Mouse (Mus musculus) ES-Bruce4 (cell line): ENCODE measurements at regions not wholly inside any gene's neighbourhood (a gene's known extent, or its start where the extent isn't known, plus 50 kb on each side); places are given as distances from the start of the nearest gene placed in this dataset.

ENCODE experiments used
- H3K27ac ChIP-seq: 2 replicates; pipeline ENCODE4 v1.5.1; 2012; ENCODE audit warnings: low read length, inconsistent platforms; ENCODE audit not compliant: insufficient read depth
- H3K27me3 ChIP-seq: 2 replicates; pipeline ENCODE4 v1.6.1; 2012; ENCODE audit warnings: mild to moderate bottlenecking, low read length, inconsistent platforms; ENCODE audit not compliant: control insufficient read depth, poor library complexity, insufficient read depth, severe bottlenecking
- H3K36me3 ChIP-seq: 2 replicates; pipeline ENCODE4 v1.6.1; 2012; ENCODE audit warnings: inconsistent platforms, mild to moderate bottlenecking, low read length, moderate library complexity; ENCODE audit not compliant: control insufficient read depth, poor library complexity, insufficient read depth, severe bottlenecking
- H3K4me1 ChIP-seq: one replicate; pipeline ENCODE4 v1.8.1; 2011; ENCODE audit warnings: low read length; ENCODE audit not compliant: control insufficient read depth, insufficient read depth
- H3K4me3 ChIP-seq: 2 replicates; pipeline ENCODE4 v1.5.1; 2011; ENCODE audit warnings: low read depth, mild to moderate bottlenecking, low read length
- H3K9ac ChIP-seq: 2 replicates; pipeline ENCODE4 v1.6.1; 2012; ENCODE audit warnings: low read depth, mild to moderate bottlenecking, inconsistent platforms; ENCODE audit not compliant: poor library complexity, severe bottlenecking
- H3K9me3 ChIP-seq: replicated peaks from 2 replicates; pipeline ENCODE4 v1.6.1; 2012; ENCODE audit warnings: mild to moderate bottlenecking, low read length, inconsistent platforms; ENCODE audit not compliant: control insufficient read depth, poor library complexity, insufficient read depth, severe bottlenecking
- CTCF ChIP-seq: IDR thresholded peaks from one replicate; pipeline ENCODE4 v1.8.1; 2011; ENCODE audit warnings: low read depth, low read length
- EP300 ChIP-seq: IDR thresholded peaks from 2 replicates; pipeline ENCODE4 v1.6.1; 2011; ENCODE audit warnings: low read depth, low read length; ENCODE audit not compliant: insufficient read depth
- POLR2A ChIP-seq: IDR thresholded peaks from one replicate; pipeline ENCODE4 v1.8.1; 2011; ENCODE audit warnings: low read length; ENCODE audit not compliant: insufficient read depth

GRCm38 (mm10) chr8:91876161-91876560 lies 74.3 kb upstream of the Irx3 start:
- no peaks in the 10 kb centered on the region for H3K9me3 ChIP-seq
- H3K9ac ChIP-seq, result no peak overlapping the region
- no peak for TF ChIP-seq POLR2A
- TF ChIP-seq EP300, result no peak
- no peak for TF ChIP-seq CTCF
- H3K27me3 ChIP-seq, result 0 out of 2 replicates have a peak, but pooled peaks cover 2% of the 10 kb centered on the region
- no peak overlapping the region for H3K4me3 ChIP-seq
- H3K4me1 ChIP-seq, result no peaks in the 10 kb centered on the region
- no peaks in the 10 kb centered on the region for H3K36me3 ChIP-seq
- no peak overlapping the region for H3K27ac ChIP-seq

DNA sequence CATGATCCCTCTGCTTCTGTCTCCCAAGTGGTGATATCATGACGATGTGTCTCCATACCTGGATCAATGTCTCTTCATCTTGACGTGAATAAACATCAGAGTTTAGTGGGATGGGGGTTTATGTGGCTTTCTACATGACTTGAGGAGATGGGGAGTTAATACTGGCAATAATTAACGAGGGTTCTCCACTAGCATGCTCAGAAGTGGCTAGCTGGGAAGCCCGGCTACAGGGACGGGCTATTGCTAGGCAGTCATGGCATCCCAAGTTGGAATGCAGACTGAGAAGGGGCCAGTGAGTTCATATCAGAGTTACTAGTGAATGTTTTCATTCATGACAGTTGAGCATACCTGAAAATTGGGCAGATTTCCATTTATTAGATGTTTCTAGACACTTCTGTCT lies 71.4 kb upstream of the Irx3 start:
- H3K9me3 ChIP-seq, result no peaks in the 10 kb centered on the region
- H3K4me1 ChIP-seq, result no peaks in the 10 kb centered on the region
- no peaks in the 10 kb centered on the region for H3K36me3 ChIP-seq
- H3K27ac ChIP-seq, result no peak overlapping the region
- H3K4me3 ChIP-seq, result no peak overlapping the region
- no peak overlapping the region for H3K9ac ChIP-seq
- TF ChIP-seq CTCF, result no peak
- no peak for TF ChIP-seq POLR2A
- no peak for TF ChIP-seq EP300
- 0 out of 2 replicates have a peak, but pooled peaks cover 2% of the 10 kb centered on the region for H3K27me3 ChIP-seq

- H3K27me3 ChIP-seq, result 0 out of 2 replicates have a peak, but pooled peaks cover 2% of the 10 kb centered on the region
- H3K9ac ChIP-seq, result peak overlapping the region; percentile 13; the same call in 1 of the 2 replicates
Observed at GRCm38 (mm10) chr8:91872278-91873115, 70.6 kb upstream of the Irx3 start.

DNA sequence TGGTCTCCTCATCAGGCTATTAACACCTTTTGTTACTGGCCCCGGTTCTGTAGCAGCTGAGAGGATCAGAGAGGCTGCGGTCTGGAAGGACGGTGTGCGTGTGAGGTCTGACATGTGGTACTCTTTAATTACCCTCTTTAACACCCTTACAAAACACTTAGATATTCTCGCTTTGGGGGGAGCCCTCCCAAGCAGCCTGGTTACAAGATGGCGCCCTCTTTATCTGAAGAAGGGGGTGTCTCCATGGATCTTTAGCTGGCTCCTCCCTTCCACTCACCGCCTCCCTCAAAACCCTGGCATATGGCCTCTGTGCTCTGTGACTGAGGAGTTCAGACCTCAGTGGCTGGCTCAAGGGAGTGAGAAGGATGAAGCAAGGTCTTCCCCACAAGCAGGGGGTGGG lies 65.2 kb upstream of the Irx3 start:
- H3K9ac ChIP-seq, result no peak overlapping the region
- no peak overlapping the region for H3K27ac ChIP-seq
- H3K9me3 ChIP-seq, result no peaks in the 10 kb centered on the region
- H3K36me3 ChIP-seq, result no peaks in the 10 kb centered on the region
- H3K4me3 ChIP-seq, result no peak overlapping the region
- H3K4me1 ChIP-seq, result peaks cover 4% of the 10 kb centered on the region
- no peak for TF ChIP-seq CTCF
- no peaks in the 10 kb centered on the region for H3K27me3 ChIP-seq

More at GRCm38 (mm10) chr8:91872278-91873115, 70.6 kb upstream of the Irx3 start:
- TF ChIP-seq POLR2A, result no peak
- no peak for TF ChIP-seq EP300
- TF ChIP-seq CTCF, result no peak
- H3K27ac ChIP-seq, result no peak overlapping the region
- no peak overlapping the region; the same call in 1 of the 2 replicates for H3K4me3 ChIP-seq
- no peaks in the 10 kb centered on the region for H3K4me1 ChIP-seq
- no peaks in the 10 kb centered on the region for H3K9me3 ChIP-seq
- H3K36me3 ChIP-seq, result no peaks in the 10 kb centered on the region

GRCm38 (mm10) chr8:91866076-91866475 lies 64.2 kb upstream of the Irx3 start:
- no peaks in the 10 kb centered on the region for H3K27me3 ChIP-seq

GRCm38 (mm10) chr8:91865361-91865760 lies 63.5 kb upstream of the Irx3 start:
- Histone ChIP-seq H3K27me3 (no peaks in the 10 kb centered on the region), H3K36me3 (no peaks in the 10 kb centered on the region), H3K27ac (no peak overlapping the region), H3K4me1 (peaks cover 4% of the 10 kb centered on the region), H3K9ac (no peak overlapping the region), H3K4me3 (no peak overlapping the region), H3K9me3 (no peaks in the 10 kb centered on the region)
- TF ChIP-seq CTCF, result no peak
- TF ChIP-seq POLR2A, result no peak
- TF ChIP-seq EP300, result no peak

More at GRCm38 (mm10) chr8:91866076-91866475, 64.2 kb upstream of the Irx3 start:
- H3K4me1 ChIP-seq, result peaks cover 4% of the 10 kb centered on the region
- H3K4me3 ChIP-seq, result no peak overlapping the region
- no peaks in the 10 kb centered on the region for H3K9me3 ChIP-seq
- no peaks in the 10 kb centered on the region for H3K36me3 ChIP-seq
- H3K27ac ChIP-seq, result no peak overlapping the region
- TF ChIP-seq CTCF (no peak), POLR2A (no peak), EP300 (no peak)
- no peak overlapping the region for H3K9ac ChIP-seq
